Mouse (Mus musculus) C2C12 (cell line): Measurements from ENCODE around the gene Radil. TPM values are rescaled to one million over a fixed set of nuclear protein-coding genes. Genes with fewer than 3 reads are reported as not detected.

Experiments used
- H3K27me3 ChIP-seq: one replicate; pipeline ENCODE4 v1.6.1; 2011; ENCODE audit not compliant: control insufficient read depth, insufficient read depth, insufficient read length
- H3K36me3 ChIP-seq: one replicate; pipeline ENCODE4 v1.6.1; 2011; ENCODE audit not compliant: control insufficient read depth, insufficient read depth
- H3K4me3 ChIP-seq: one replicate; pipeline ENCODE4 v1.5.1; 2011; ENCODE audit warnings: mild to moderate bottlenecking, control low read depth; ENCODE audit not compliant: poor library complexity, insufficient read depth, severe bottlenecking
- H3K79me2 ChIP-seq: one replicate; pipeline ENCODE4 v1.6.1; 2011; ENCODE audit not compliant: control insufficient read depth, insufficient read depth
- H3K79me3 ChIP-seq: one replicate; pipeline ENCODE4 v1.6.1; 2011; ENCODE audit warnings: low read depth, control low read depth
- H3ac ChIP-seq: one replicate; pipeline ENCODE3; 2011; ENCODE audit warnings: low read depth; ENCODE audit not compliant: control insufficient read depth, insufficient read length
- CEBPB ChIP-seq: IDR thresholded peaks from one replicate; pipeline ENCODE4 v1.6.1; 2011; ENCODE audit warnings: low read depth, mild to moderate bottlenecking, control low read depth, moderate library complexity
- CTCF ChIP-seq: IDR thresholded peaks from one replicate; pipeline ENCODE4 v1.5.1; 2011; ENCODE audit not compliant: control insufficient read depth, insufficient read depth, insufficient read length
- FOSL1 ChIP-seq: IDR thresholded peaks from one replicate; pipeline ENCODE4 v1.8.0; 2011; ENCODE audit warnings: mild to moderate bottlenecking, low read length; ENCODE audit not compliant: poor library complexity, insufficient read depth, severe bottlenecking
- MAX ChIP-seq: IDR thresholded peaks from one replicate; pipeline ENCODE4 v1.6.1; 2011; ENCODE audit warnings: mild to moderate bottlenecking, control low read depth
- MYOD1 ChIP-seq: IDR thresholded peaks from one replicate; pipeline ENCODE4 v1.6.1; 2011; ENCODE audit warnings: low read depth; ENCODE audit not compliant: control insufficient read depth, insufficient read length
- MYOG ChIP-seq: IDR thresholded peaks from one replicate; pipeline ENCODE4 v1.6.1; 2011; ENCODE audit not compliant: control insufficient read depth, insufficient read length; ENCODE audit errors: extremely low read depth
- USF1 ChIP-seq: IDR thresholded peaks from one replicate; pipeline ENCODE4 v1.6.1; 2011; ENCODE audit warnings: low read depth, mild to moderate bottlenecking, control low read depth, moderate library complexity
- polyA plus RNA-seq: library from polyadenylated mRNA; unstranded; fragments of >200 nt; fragmentation: generic; extraction: Trizol; gene quantifications from one replicate; pipeline ENCODE4 v1.2.1, GENCODE M21; 2012; ENCODE audit warnings: missing spikeins

The Radil gene
- polyA plus RNA-seq, 1 experiment, result 2.5 TPM

DNA sequence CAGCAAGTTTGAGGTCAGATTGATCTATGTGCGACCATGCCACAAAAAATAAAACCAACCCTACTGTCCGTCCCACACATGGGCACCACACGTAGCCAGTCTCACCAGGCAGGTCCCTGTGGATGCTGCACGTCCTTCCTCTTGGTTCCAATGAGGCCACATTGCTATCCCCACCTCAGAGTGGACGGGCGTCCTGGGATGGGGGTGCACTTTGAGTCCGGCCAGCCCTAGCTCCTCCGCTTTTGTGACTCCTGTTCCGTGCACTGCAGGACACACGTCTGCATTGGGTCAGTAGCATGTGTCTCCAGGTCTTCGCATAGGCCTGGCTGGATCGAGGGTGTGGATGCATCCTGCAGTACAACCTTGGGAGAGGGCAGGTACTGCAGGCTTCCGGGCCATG is 82.5 kb downstream of the Radil start:
- H3K79me3 ChIP-seq, result no peaks in the 10 kb centered on the region
- TF ChIP-seq USF1 (no peak), CEBPB (no peak), MAX (no peak), CTCF (no peak), MYOG (no peak), FOSL1 (no peak), MYOD1 (no peak)
- H3K79me2 ChIP-seq, result no peaks in the 10 kb centered on the region
- H3ac ChIP-seq, result no peak overlapping the region
- H3K27me3 ChIP-seq, result no peaks in the 10 kb centered on the region
- no peak overlapping the region for H3K4me3 ChIP-seq
- peaks cover 6% of the 10 kb centered on the region for H3K36me3 ChIP-seq

- Histone ChIP-seq H3K36me3 (no peaks in the 10 kb centered on the region), H3K27me3 (no peaks in the 10 kb centered on the region), H3ac (peak within 1 kb of the TSS; percentile 75), H3K79me3 (no peaks in the 10 kb centered on the region), H3K79me2 (no peaks in the 10 kb centered on the region), H3K4me3 (peak within 1 kb of the TSS; percentile 72)
- TF ChIP-seq MAX (peak; percentile 73), USF1 (peak; percentile 98), FOSL1 (no peak)
Observed at GRCm38 (mm10) chr5:142463461-142464454, 87.1 kb downstream of the Radil start, which contains the start of gene Ap5z1. Gene Ap5z1 (plus strand): TSS chr5:142463944.

- no peak overlapping the region for H3K4me3 ChIP-seq
- no peaks in the 10 kb centered on the region for H3K36me3 ChIP-seq
- TF ChIP-seq USF1, result no peak
- no peak for TF ChIP-seq MAX
- TF ChIP-seq MYOD1, result no peak
- TF ChIP-seq CTCF, result no peak
- no peak for TF ChIP-seq MYOG
- TF ChIP-seq FOSL1, result no peak
- TF ChIP-seq CEBPB, result no peak
- no peak overlapping the region for H3ac ChIP-seq
- no peaks in the 10 kb centered on the region for H3K79me2 ChIP-seq
- H3K27me3 ChIP-seq, result no peaks in the 10 kb centered on the region
- no peaks in the 10 kb centered on the region for H3K79me3 ChIP-seq
Observed at GRCm38 (mm10) chr5:142463011-142463410, 87.9 kb downstream of the Radil start.

GRCm38 (mm10) chr5:142462641-142462948 is 88.3 kb downstream of the Radil start:
- Histone ChIP-seq H3K79me2 (no peaks in the 10 kb centered on the region), H3ac (no peak overlapping the region), H3K79me3 (no peaks in the 10 kb centered on the region), H3K36me3 (no peaks in the 10 kb centered on the region), H3K27me3 (no peaks in the 10 kb centered on the region), H3K4me3 (no peak overlapping the region)
- TF ChIP-seq MYOD1, result no peak
- no peak for TF ChIP-seq MYOG
- no peak for TF ChIP-seq USF1
- TF ChIP-seq CTCF, result no peak
- TF ChIP-seq FOSL1, result no peak
- no peak for TF ChIP-seq CEBPB

GRCm38 (mm10) chr5:142461942-142462640 is 88.8 kb downstream of the Radil start:
- no peaks in the 10 kb centered on the region for H3K27me3 ChIP-seq
- TF ChIP-seq USF1 (no peak), FOSL1 (no peak), MYOD1 (no peak), MYOG (no peak), CEBPB (no peak), CTCF (no peak), MAX (no peak)
- H3ac ChIP-seq, result no peak overlapping the region

More at GRCm38 (mm10) chr5:142461942-142462640, 88.8 kb downstream of the Radil start:
- Histone ChIP-seq H3K79me3 (no peaks in the 10 kb centered on the region), H3K79me2 (no peaks in the 10 kb centered on the region), H3K4me3 (no peak overlapping the region), H3K36me3 (no peaks in the 10 kb centered on the region)
